Mouse (Mus musculus): ENCODE data around the gene Frmpd1. TPM values are rescaled to one million over a fixed set of nuclear protein-coding genes. Genes with fewer than 3 reads are reported as not detected.

The Frmpd1 gene
- 1.8 and 2.3 TPM in 2 replicates for polyA plus RNA-seq (2012; rRNA removed)

DNA sequence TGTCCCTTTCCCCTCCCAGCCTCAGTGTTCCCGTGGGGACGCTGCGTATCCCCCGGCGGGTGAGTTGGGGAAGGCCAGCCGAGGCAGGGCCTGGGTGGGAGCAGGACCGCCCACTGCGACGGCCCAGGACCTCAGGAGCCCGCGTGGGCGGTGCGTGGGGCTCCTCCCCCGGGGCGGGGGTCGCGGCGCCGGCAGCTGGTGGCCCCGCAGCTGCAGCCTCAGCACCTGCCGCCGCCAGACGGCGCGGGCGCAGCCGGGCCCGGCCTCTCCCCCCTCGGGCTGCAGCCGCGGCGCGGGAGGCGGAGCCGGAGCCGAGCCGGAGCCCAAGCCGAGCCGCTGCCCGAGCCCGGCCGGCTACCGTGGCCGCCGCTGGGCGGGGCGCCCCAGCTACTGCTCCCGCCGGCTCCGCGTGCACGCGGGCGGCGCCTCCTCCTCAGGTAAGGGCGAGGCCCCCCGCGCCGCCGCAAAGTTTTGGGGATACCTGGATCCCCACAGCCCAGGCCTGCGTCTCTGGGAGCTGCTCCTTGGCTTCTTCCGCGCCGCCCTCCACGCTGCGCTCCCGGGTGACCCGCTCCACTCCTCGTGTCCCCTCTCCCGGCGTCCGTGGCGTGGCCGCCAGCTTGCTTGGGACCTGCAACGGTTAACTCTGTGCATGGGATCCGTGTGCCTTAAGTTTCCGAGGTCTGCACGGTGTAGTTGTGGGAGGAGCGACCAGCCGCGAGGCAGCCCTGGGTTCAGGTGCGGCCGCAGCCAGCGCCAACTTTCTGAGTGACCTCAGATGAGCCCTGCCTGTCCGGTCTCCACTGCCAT lies at the start of gene Frmpd1:
Gene Frmpd1 (plus strand): TSS at position 355 of the 810 bp plus-strand sequence.

DNA sequence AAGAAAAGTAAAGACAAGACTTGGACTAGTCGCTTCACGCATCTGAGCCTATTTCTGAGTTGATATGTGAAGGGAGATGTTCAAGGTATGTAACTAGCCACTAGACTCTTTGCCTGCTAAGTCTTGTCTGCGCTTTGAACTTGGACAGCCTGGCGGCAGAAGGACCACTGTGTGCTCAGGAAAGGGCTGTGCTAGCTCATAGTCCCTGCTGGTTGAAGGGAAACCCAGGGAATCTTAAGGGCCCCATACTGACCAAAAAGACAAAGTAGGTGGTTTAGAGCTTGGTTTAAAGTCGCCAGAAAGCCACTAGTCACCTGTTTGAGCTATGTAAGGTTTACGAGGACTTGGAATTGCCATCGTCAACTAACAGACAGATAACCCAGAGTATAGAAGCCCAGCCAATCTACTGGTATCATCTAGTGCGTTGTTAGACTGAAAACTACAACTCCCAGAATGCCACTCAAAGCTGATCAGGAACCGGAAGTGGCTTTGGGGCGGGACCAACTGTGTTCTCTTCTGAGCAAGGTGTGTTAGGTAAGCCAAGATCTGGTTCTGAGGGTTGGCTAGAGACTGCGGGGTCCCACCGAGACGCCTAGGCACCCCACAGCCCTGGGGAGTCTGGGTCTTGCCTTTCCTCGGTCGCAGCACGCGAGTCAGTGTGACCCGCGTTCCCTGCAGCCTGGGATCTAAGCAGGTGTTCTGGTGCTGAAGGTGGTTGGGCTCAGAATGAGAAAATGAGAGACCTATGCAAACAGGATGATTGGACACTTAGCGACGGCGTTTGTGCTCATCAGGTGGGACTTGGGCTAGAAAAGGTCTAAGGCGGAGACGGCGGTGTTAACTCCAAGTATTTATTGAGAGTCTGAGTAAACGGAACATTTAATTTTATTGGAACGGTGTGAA lies 112.2 kb downstream of the Frmpd1 start, which contains the start of gene Trmt10b:
Gene Trmt10b (plus strand): TSS at position 466 of the 903 bp plus-strand sequence.

Other genes starting within 250 kb of the Frmpd1 start
- 141 and 167 TPM in 2 replicates for gene Grhpr, start 203.5 kb upstream of the Frmpd1 start, polyA plus RNA-seq (2012; rRNA removed)
- gene Zbtb5, start 172.5 kb upstream of the Frmpd1 start, polyA plus RNA-seq (2012; rRNA removed), result 21.7 and 25.4 TPM in 2 replicates
- gene Polr1e, start 166.3 kb upstream of the Frmpd1 start, polyA plus RNA-seq (2012; rRNA removed), result 10.5 and 11.6 TPM in 2 replicates
- 40.7 and 42.1 TPM in 2 replicates for gene Fbxo10, start 100.3 kb upstream of the Frmpd1 start, polyA plus RNA-seq (2012; rRNA removed)
- gene Tomm5, start 76.8 kb upstream of the Frmpd1 start, polyA plus RNA-seq (2012; rRNA removed), result 52.5 and 59.1 TPM in 2 replicates
- gene Trmt10b, start 112.3 kb downstream of the Frmpd1 start, polyA plus RNA-seq (2012; rRNA removed), result 0.73 and 1.7 TPM in 2 replicates
- gene Dcaf10, start 157.2 kb downstream of the Frmpd1 start, polyA plus RNA-seq (2012; rRNA removed), result 36.0 and 56.5 TPM in 2 replicates
- gene Exosc3, start 157.9 kb downstream of the Frmpd1 start, polyA plus RNA-seq (2012; rRNA removed), result 46.1 and 56.1 TPM in 2 replicates
- 69.7 and 88.0 TPM in 2 replicates for gene Slc25a51, start 223.9 kb downstream of the Frmpd1 start, polyA plus RNA-seq (2012; rRNA removed)

Data from ovary, adult 2 months (tissue).